Mouse (Mus musculus) heart, embryonic 16.5 days (tissue): ENCODE measurements at regions not wholly inside any gene's neighbourhood (a gene's known extent, or its start where the extent isn't known, plus 50 kb on each side); places are given as distances from the start of the nearest gene placed in this dataset.
"Not testable (repeated sequence)": the region's sequence is repeated elsewhere in the genome, so short reads cannot be mapped to it uniquely, and the experiment has no call there.

Experiments used
- ATAC-seq: fragments of 200-750 bp; cut with Nextera tagmentation; replicated peaks from 2 replicates; pipeline ENCODE4 v1.8.0; 2017; ENCODE audit warnings: moderate number of reproducible peaks; ENCODE audit not compliant: insufficient read depth, low FRiP score; ENCODE audit errors: extremely low read depth
- H3K27ac ChIP-seq: fragments of 300-500 bp; sonication (generic); 2 replicates; pipeline ENCODE4 v1.5.1; 2014; ENCODE audit warnings: mild to moderate bottlenecking, low read length, control low read depth, moderate library complexity
- H3K27me3 ChIP-seq: fragments of 300-500 bp; sonication (generic); 2 replicates; pipeline ENCODE4 v1.6.1; 2014; ENCODE audit warnings: low read length, mixed read lengths; ENCODE audit not compliant: control insufficient read depth, insufficient read depth
- H3K36me3 ChIP-seq: fragments of 300-500 bp; sonication (generic); 2 replicates; pipeline ENCODE4 v1.6.1; 2014; ENCODE audit not compliant: control insufficient read depth, insufficient read depth
- H3K4me1 ChIP-seq: fragments of 300-500 bp; sonication (generic); 2 replicates; pipeline ENCODE4 v1.6.1; 2014; ENCODE audit warnings: low read length, mixed read lengths; ENCODE audit not compliant: control insufficient read depth, insufficient read depth
- H3K4me2 ChIP-seq: fragments of 300-500 bp; sonication (generic); 2 replicates; pipeline ENCODE4 v1.6.1; 2014; ENCODE audit warnings: low read depth, mild to moderate bottlenecking, control low read depth, low read length
- H3K4me3 ChIP-seq: fragments of 300-500 bp; sonication (generic); 2 replicates; pipeline ENCODE4 v1.5.1; 2014; ENCODE audit warnings: mild to moderate bottlenecking, control low read depth, low read length
- H3K9ac ChIP-seq: fragments of 300-500 bp; sonication (generic); 2 replicates; pipeline ENCODE4 v1.6.1; 2014; ENCODE audit warnings: low read length, control low read depth
- H3K9me3 ChIP-seq: fragments of 300-500 bp; sonication (generic); replicated peaks from 2 replicates; pipeline ENCODE4 v1.6.1; 2016; ENCODE audit warnings: low read length; ENCODE audit not compliant: control insufficient read depth
- WGBS: fragments of 180-500 bp; shearing (Covaris S2); extraction: QIAGEN DNeasy Blood & Tissue Kit; methylation state at CpG from one replicate; pipeline ENCODE4 v1.1.7; 2014; 5-methylcytosine and 5-hydroxymethylcytosine counted together

DNA sequence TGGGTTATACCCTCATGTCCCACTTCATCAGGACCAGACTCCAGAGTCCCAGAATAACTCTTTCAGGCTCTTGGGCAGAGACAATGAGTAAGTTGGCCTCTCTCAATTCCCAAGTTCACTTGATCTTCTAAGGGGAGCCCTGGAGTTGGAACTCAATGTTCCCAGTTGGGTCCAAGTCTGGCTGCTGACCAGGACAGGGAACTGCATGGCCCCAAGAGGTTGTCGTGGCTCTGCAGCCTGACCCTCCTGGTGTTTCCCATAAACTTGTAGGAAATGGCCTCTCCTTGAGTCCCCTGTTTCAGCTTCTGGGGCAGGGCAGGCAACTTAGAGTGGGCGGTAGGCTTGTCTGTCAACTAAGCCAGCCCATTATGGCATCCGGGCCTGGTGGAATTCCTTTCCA lies 286.2 kb downstream of the Cyp26b1 start:
- Histone ChIP-seq H3K4me1 (peaks cover 11% of the 10 kb centered on the region), H3K27me3 (peaks cover 2% of the 10 kb centered on the region; the same call in 1 of the 2 replicates), H3K4me2 (no peak overlapping the region), H3K9me3 (no peaks in the 10 kb centered on the region), H3K9ac (no peak overlapping the region), H3K27ac (no peak overlapping the region), H3K36me3 (no peaks in the 10 kb centered on the region), H3K4me3 (no peak overlapping the region)
- WGBS = 78% methylated on average over 3 of the region's 3 CpGs
- no peak for ATAC-seq

GRCm38 (mm10) chr6:84306585-84306984 lies 287.1 kb downstream of the Cyp26b1 start:
- 84% methylated on average over 13 of the region's 13 CpGs for WGBS
- Histone ChIP-seq H3K27ac (no peak overlapping the region), H3K4me1 (peaks cover 11% of the 10 kb centered on the region), H3K4me2 (no peak overlapping the region), H3K9ac (no peak overlapping the region), H3K27me3 (peaks cover 3% of the 10 kb centered on the region), H3K9me3 (no peaks in the 10 kb centered on the region), H3K4me3 (no peak overlapping the region), H3K36me3 (no peaks in the 10 kb centered on the region)
- ATAC-seq = no peak

GRCm38 (mm10) chr6:84305093-84305492 lies 288.6 kb downstream of the Cyp26b1 start:
- Histone ChIP-seq H3K9ac (no peak overlapping the region), H3K27me3 (peaks cover 7% of the 10 kb centered on the region), H3K4me2 (no peak overlapping the region), H3K9me3 (no peaks in the 10 kb centered on the region), H3K4me3 (no peak overlapping the region), H3K36me3 (no peaks in the 10 kb centered on the region), H3K27ac (peak overlapping the region; percentile 4; the same call in 1 of the 2 replicates), H3K4me1 (peaks cover 11% of the 10 kb centered on the region)
- ATAC-seq = peak; percentile 73; the same call in 1 of the 2 replicates
- WGBS = 63% methylated on average over 3 of the region's 3 CpGs

DNA sequence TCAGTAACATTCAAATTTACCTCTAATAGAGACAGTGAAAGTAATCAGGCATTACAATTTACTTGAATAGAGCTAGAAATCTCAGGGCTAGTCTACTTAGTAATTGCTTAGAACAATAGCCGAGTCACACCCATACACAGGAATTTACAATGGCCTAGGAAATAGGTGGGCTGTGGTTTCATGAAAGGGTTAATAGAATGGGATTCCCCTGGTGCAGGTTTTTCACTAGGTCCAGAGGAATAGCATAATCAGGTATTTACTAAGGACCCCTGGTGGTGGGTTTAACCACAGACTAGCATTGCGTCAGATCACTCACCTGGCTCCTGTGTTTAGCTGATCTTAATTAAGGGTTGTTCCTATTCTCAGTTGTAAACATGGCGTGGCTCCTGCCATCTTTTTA lies 290.8 kb downstream of the Cyp26b1 start:
- H3K9ac ChIP-seq, H3K36me3 ChIP-seq, H3K27ac ChIP-seq, H3K9me3 ChIP-seq, H3K4me2 ChIP-seq, H3K27me3 ChIP-seq, H3K4me3 ChIP-seq, ATAC-seq: not testable (repeated sequence)
- 86% methylated on average over 3 of the region's 3 CpGs for whole genome bisulfite sequencing
- H3K4me1 ChIP-seq = peaks cover 11% of the 10 kb centered on the region

GRCm38 (mm10) chr6:84299936-84300335 lies 291.5 kb downstream of the Dysf start:
- ATAC-seq = no peak
- no peak overlapping the region for H3K9ac ChIP-seq
- H3K4me3 ChIP-seq = no peak overlapping the region
- 61% methylated on average over 2 of the region's 2 CpGs for WGBS
- peaks cover 5% of the 10 kb centered on the region for H3K27me3 ChIP-seq
- H3K27ac ChIP-seq = no peak overlapping the region
- H3K9me3 ChIP-seq = 0 out of 2 replicates have a peak, but pooled peaks cover 2% of the 10 kb centered on the region
- no peaks in the 10 kb centered on the region for H3K36me3 ChIP-seq
- H3K4me2 ChIP-seq = no peak overlapping the region
- H3K4me1 ChIP-seq = peaks cover 5% of the 10 kb centered on the region

- peaks cover 5% of the 10 kb centered on the region for H3K27me3 ChIP-seq
- ATAC-seq = no peak
- H3K4me2 ChIP-seq = no peak overlapping the region
- H3K9me3 ChIP-seq = 0 out of 2 replicates have a peak, but pooled peaks cover 2% of the 10 kb centered on the region
- no peaks in the 10 kb centered on the region for H3K36me3 ChIP-seq
- H3K9ac ChIP-seq = no peak overlapping the region
- H3K27ac ChIP-seq = no peak overlapping the region
- H3K4me3 ChIP-seq = no peak overlapping the region
- H3K4me1 ChIP-seq = no peaks in the 10 kb centered on the region
These were observed 290.8 kb downstream of the Dysf start for GRCm38 (mm10) chr6:84299146-84299545.

DNA sequence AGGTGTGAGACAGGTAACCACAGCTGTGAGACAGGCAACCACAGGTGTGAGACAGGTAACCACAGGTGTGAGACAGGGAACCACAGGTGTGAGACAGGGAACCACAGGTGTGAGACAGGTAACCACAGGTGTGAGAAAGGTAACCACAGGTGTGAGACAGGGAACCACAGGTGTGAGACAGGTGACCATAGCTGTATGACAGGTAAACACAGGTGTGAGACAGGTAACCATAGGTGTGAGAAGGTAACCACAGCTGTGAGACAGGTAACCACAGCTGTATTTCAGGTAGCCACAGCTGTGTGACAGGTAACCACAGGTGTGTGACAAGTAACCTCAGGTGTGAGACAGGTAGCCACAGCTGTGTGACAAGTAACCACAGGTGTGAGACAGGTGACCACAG lies 265.5 kb downstream of the Dysf start:
- H3K4me2 ChIP-seq, H3K27ac ChIP-seq, H3K27me3 ChIP-seq, H3K36me3 ChIP-seq, H3K9ac ChIP-seq, H3K9me3 ChIP-seq, H3K4me1 ChIP-seq, ATAC-seq, H3K4me3 ChIP-seq: not testable (repeated sequence)

DNA sequence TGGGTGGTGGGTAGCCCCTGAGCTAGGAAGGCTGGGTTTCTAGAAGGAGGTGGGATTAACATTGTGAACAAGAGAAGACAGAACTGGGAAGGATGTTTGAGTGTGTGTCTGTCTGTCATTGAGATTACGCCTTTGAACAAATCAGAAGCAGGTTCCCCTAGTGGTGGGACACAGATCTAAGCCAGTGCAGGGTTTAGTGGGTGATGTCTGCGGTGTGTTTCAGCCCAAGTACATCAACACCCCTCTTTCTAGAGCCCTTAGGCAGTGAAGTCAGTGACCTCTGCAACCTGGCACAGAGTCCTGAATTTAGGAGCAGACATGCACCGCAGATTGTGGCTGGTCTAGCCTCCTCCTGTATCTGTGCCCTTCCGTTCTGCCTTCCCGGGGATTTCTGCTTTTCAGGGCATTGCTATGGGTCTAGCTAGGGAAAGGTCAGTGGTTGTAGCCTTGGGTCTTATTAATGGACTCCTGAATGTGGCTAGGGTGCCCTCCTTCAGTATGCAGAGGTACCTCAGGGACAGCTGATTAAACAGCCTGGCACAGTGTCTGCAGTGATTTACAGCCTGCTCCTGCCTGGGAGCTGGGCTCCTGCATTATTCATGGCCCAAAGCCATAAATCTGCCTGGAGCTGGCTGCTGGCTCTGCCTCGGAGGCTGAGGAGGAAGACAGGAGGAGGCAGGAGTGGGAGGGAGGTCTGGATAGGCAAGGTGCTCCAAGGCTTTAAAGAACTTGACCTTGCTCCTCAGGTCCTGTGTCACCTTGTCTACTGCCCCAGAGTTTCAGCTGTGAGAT lies 264.3 kb downstream of the Dysf start:
- ATAC-seq = no peak
- Histone ChIP-seq H3K27ac (no peak overlapping the region), H3K27me3 (no peaks in the 10 kb centered on the region), H3K4me1 (peaks cover 6% of the 10 kb centered on the region), H3K4me3 (no peak overlapping the region), H3K4me2 (no peak overlapping the region), H3K9ac (no peak overlapping the region), H3K9me3 (no peaks in the 10 kb centered on the region), H3K36me3 (no peaks in the 10 kb centered on the region)
- WGBS = 73% methylated on average over 6 of the region's 6 CpGs

DNA sequence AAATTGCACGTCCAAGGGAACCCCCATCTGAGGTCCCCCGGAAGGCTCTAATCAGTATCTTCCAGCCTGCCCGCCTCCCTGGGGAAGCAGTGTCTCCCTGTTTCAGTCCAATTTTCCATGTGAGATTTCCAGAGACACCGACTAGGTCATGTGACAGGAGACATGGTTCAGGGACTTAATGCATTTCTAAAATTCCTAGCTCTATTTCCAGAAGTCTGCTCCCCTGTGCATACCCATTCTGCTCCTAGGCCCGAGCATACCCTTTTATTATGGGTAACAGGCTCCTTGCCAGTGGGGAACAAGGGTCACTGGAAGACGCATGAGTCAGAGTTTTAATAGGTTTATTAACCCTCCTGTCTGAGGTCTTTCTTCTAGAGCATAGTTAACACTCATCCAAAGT lies 263.6 kb downstream of the Dysf start:
- H3K9me3 ChIP-seq = no peaks in the 10 kb centered on the region
- WGBS = 56% methylated on average over 6 of the region's 6 CpGs

More for the DNA sequence above, 263.6 kb downstream of the Dysf start:
- no peaks in the 10 kb centered on the region for H3K36me3 ChIP-seq
- no peak for ATAC-seq
- H3K27me3 ChIP-seq = no peaks in the 10 kb centered on the region
- no peak overlapping the region for H3K4me2 ChIP-seq
- H3K4me1 ChIP-seq = peaks cover 6% of the 10 kb centered on the region
- H3K9ac ChIP-seq = no peak overlapping the region
- no peak overlapping the region for H3K27ac ChIP-seq
- H3K4me3 ChIP-seq = no peak overlapping the region
